Mouse (Mus musculus) telencephalon, adult 2 months (tissue): Measurements from ENCODE around the gene Ubr7.

Experiments
- DNase-seq: peaks from one replicate; pipeline ENCODE4 v3.0.0-alpha.2; 2011; ENCODE audit warnings: low read depth, low spot score

Ubr7 gene

DNA sequence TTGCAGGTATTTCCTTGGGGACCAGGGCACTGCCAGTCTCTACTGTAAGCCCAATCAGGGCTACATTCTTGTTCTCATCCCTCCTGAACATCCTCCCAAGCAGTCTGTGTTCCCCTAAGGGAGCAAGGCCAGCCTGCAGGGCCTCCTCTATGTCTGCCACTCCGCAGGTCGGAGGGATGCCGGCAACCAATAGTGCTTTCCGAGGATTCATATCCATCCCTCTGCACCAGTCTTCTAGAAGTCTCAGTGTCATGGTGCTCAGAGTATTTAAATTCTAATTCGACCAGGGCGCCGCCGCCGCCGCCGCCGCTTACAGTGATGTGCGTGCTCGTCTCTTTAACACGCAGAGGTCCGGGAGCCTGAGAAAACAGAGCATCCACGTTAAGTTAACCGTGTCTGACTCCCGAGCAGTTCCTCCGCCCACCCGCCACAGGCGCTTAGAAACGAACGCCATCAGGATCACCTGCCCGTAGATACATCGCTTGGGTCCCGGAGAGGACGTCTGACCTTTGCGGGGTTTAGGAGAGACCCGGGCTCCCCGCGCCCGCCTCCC lies 14.7 kb upstream of the Ubr7 start:
- DNase-seq: no peak

DNA sequence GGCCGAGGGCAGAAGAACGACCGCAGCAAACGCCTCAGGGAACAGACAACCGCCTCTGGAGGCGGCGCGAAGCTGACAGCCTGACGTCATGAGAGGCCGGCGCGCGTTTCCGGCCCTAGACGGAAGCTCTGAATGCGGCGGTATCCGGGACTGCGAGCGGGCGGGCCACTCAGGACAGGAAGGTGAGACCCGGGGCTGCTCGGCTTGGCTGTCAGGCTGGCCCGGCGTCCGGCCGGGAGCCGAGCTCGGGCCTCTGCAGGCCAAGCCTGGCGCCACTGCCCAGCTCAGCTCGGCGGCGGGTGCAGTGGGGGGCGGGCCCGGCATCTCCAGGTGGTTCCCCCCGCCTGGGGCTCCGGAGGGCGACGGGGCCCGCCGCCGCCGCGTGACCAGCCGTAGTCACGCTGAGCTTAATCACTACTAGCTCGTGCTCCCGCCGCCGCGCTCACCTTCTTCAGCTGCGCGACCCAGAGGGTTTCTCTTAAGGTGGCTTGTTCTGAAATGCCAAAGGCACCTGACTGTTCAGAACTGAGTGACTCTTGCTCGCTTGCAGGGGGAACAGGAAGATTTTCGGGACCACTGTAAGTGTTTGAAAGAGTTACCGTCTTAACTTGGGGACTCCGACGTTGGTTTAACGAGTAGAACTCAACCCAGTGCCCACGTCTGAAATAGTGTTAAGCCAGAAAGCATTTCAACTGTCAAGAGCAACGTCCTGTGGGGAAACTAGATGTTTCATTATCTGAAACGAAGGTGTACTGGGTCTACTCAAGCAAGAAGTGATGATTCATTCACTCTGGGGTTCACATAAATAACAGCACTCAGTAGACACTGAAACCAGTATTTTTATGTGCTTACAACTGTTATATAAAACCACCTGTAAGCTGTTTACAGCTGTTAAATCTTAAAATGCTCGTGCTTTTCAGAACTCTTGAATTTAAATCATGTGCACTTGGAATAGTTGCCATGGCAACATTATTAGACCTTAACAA lies 13.9 kb upstream of the Ubr7 start, which contains the start of the genes Moap1 and Tmem251:
Moap1 (minus strand) TSS at position 73 of the 986 bp plus-strand sequence.
Tmem251 (plus strand) TSS at position 174 of the 986 bp plus-strand sequence.
- DNase-seq: peak; percentile 82

DNA sequence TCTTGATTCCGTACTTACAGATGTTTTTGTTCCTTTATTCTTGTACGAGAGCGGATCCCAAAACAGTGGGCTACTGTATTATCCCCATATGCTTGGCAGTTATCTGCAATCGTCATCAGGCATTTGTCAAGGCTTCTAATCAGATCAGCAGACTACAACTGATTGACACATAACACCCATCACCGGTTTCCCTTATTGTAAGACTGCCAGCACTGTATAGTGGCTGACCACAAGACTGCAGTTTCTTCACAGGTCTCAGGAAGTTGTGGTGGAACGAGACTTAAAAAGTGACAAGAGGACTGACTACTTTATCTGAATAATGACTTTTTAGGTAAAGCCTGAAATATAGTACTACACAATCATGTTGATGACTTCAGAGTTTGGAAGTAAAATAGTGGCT lies 12.9 kb upstream of the Ubr7 start:
- no peak for DNase-seq

DNA sequence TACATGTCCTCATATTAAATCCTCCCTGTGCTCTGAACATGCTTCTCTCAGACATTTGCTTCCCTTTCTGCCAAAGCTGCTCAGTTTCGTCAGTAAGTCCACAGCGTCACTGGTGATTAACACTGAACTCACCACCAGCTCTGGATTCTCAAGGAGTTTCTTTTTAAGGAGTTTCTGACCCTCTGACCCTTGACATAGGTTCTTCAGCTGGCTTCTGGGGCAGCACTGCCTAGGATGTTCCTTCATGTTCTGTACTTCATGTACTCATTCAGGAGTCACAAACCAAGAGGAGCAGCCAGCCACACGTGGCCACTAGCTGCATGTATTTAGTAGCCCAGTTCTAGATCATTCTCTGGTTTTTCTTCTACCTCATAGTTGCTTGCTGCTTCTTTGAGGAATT lies 9.5 kb upstream of the Ubr7 start:
- no peak for DNase-seq

DNA sequence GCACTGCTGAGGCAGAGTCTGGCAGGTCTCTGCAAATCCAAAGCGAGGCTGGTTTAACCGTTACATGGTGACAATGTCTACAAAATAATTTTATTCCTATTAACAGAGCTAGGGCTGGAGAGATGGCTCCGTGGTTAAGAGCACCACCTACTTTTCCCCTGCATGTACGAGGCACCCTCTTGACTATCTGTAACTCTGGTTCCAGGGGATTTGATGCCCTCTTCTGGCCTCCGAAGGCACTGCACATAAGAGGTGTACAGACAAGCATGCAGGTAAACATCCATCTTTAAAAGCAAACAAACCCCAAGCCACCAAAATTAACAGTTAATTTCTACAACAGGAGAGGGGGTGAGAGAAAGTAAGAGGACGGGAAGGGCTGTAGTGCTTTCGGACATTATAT lies 1.5 kb upstream of the Ubr7 start:
- DNase-seq: no peak

DNA sequence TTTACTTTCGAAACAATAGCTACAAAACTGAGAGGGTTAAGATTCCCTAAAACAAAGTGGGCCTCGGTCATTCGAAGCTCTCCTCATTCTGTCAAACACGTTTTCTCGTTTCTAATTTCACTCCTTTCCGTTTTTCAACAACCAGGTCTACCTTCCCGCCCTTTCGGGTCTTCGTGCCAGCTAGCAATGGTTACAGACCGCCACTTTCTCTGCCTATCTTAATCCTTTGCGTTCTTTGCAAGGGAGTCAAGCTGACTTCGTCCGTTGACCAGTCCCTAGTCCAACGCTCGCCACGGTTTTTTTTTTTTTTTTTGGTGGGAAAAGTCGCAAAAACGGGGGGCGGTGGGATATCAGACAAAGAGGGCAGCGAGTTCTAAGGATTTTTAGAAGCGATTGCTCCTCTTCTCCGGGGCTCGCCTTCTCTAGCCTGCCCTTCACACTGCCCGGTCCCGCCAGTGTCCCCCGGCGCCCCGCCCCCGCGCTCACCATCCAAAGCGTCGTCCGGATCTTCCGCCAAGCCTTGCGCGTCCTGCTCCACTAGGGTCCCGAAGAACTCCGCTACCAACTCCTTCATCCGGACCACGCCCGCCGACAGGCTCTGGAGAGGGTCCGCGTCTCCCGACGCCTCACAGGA lies 595 bp upstream of the Ubr7 start:
- no peak for DNase-seq

DNA sequence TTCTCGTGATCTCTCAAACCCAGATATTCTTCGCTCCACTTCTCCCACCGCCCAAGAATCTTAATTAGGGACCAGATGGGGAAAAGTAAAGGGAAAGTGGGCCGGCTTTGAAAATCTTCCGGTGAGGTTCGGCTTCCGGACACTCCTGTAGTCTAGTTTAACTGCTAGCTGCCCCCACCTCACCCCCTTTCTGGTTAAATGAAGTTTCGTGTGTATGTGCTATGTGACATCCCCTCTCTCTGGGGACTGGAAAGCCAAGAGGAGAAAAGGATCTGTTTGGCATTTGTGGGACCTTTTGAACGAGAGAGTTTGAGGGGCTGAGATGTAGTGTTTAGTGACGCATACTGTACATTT lies 613 bp downstream of the Ubr7 start, which contains the start of gene Gm20604:
Gm20604 (minus strand) TSS at position 270 of the 354 bp plus-strand sequence.
- no peak for DNase-seq

DNA sequence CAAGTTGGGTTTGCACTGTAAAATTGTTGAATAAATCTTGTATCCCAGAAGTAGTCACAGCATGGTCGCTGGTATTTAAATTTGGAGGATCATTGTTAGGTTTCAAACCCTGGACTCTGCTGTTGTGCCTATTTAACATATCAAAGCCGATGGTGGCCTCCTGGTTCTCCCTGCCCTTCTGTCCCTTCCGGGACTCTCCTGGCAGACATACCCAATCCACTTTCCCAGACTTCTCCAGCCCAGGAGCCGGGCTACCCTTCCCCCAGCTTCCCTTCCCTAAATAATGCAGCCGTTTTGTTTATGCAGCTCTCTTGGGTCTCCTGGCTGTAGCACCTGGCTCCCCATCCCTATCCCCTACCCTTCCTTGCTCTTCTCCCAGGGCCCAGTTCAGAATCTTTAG lies 1.2 kb downstream of the Ubr7 start:
- DNase-seq: no peak

DNA sequence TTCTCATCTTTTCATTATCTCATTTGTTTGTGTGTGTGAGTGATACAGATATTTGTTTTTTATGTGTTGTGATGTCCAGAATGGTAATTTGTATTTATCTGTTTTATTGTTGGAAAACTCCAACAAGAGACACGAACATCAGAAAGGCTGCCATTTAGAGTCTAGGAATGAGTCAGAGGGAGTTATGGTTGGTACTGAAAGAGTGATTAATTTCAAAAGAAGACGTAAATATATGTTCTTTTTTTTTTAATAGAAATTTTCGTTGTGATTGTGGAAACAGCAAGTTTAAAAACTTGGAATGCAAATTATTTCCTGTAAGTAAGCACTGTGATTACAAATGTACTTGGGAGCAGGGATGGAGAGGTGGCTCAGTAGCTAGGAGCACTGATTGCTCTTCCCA lies 3.9 kb downstream of the Ubr7 start:
- no peak for DNase-seq

DNA sequence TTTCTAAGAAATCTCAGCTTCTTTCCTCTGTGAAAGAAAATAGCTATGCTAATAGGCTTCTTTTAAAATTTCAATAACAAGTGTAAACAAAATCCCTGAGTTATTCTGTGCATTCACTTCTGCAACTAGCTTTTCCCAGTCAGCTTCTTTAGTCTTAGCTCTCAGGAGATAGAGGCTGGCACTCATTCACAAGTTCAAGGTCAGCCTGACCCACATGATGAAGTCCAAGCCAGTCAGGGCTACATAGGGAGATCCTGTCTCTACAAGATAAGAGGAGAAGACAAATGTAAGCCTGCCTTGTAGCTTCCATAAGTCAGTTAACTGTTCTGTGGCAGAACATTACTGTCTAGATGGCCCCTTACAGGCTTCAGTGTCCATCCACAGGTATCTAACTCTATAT lies 5.9 kb downstream of the Ubr7 start:
- DNase-seq: no peak

DNA sequence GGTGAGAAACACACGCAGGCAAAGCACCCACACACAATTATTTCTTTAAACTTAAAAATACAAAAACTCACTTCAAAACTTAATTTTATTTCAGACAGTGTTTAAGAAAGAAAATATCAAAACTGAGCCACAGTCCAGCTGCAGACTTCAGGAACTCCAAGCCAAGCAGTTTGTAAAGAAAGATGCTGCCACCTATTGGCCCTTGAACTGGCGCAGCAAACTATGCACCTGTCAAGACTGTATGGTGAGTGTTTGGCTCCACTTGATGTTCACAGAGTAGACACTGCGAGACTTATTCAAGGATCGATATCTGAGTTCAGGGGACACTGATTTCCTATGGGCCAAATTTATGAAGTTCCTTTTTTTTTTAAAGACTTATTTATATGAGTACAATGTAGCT lies 11.2 kb downstream of the Ubr7 start:
- DNase-seq: no peak

DNA sequence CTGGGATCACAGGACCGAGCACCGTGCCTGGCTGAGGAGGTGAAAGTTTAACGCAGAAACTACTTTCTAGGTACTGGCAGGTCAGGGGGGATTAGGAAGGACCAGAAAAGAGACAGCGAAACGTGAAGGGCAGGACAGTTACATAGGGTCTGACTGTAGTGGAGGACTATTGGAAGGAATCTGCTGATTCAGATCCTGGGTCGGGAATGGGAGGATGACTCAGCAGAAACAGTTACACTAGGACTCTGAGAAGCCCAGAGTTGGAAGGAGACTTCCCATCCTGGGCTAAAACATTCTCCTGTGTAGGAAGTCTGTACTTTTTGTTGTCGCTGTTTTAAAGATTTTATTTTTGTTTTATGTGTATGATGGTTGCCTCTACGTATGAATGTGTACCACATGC lies 13.8 kb downstream of the Ubr7 start:
- DNase-seq: no peak

DNA sequence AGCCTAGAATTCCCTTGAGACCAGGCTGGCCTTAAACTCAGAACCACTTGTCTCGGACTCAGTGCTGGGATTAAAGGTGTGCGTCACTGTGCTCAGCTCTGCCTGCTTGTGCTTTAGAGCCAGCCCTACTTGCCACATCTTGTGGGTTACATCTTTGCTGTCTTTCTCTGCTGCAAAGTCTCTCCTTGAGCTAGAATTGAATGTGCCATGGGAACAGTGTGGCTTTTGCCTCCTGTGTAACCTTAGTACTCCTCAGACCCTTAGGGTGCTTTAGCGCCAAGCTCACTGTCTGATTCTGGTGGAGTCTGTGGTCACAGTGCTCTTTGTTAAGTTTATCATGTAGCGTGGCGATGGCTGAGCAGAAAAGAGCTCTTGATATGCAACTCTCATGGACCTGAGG lies 14.9 kb downstream of the Ubr7 start:
- DNase-seq: no peak

DNA sequence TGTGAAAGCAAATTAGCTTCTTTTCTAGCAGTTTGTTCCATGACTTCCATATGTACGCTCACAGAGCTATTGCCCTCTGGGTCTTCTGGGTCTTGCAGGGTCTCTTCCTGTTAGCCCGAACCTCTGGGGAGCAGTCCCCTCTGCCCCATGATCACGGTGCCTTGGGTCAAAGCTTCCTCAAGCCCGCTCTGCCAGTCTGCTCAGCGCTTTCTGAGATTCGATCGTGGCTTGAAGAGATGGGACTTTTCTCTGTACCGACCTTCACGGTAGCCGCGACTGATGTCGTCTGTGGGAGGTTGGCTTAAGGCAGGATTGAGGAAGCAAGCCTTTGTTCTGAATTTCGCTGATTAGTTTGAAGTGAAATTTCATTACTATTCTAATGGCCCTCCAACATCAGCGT lies 18.3 kb downstream of the Ubr7 start:
- no peak for DNase-seq

DNA sequence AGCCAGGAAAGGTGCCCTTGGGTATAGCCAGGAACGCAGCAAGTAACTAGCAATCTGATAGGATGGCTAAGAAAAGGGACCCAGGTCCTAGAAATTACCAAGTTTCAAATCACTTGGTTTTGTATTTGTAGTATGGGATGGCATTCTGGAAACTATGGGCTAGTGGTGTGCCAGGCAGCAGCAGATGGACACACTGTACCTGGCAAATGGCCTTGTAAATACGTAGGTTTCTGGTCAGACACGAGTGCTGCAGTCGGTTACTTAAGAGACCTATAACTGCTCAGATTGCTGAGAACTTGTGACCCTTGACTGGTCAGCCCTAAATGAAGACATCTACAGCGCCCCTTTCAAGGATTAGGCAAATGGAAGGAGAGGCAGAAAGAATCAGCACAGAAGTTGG lies 20.4 kb downstream of the Ubr7 start:
- no peak for DNase-seq

DNA sequence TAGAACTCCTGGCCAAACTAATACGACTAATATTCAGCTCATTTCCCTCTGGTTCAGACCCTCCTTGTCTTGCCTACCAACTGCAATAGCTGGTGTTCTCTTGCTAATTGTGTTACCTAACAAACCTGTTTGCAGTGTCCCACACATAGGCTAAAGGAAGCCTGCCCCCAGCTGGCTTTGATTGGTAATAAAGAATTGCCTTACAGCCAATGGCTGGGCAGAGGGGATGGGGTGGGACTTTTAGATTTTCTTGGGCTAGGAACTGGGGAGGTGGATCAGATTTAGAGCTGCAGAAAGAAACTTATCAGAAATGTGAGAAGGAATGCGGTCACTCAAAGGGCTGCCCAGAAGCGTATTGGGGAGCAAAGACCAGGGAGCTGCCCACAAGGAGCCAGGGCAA lies 21.7 kb downstream of the Ubr7 start:
- no peak for DNase-seq

DNA sequence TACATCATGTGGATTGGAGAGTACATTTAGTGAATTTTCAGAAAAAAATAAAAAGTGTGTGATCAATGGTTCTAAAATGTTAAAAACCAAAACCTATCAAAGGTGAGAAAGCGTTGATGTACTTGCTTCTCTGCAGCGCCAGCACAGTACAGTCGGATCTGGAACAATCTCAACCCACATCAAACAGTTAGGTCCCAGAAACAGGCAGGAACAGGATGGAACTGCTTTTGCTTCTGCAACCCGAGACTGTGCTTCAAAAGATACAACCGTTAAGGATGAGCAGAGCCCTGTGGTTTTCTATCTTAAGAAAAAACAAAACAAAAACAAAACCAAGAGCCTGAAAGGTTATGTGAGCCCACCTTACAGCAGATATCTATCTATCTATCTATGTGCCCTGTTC lies 25.1 kb downstream of the Ubr7 start:
- DNase-seq: no peak

DNA sequence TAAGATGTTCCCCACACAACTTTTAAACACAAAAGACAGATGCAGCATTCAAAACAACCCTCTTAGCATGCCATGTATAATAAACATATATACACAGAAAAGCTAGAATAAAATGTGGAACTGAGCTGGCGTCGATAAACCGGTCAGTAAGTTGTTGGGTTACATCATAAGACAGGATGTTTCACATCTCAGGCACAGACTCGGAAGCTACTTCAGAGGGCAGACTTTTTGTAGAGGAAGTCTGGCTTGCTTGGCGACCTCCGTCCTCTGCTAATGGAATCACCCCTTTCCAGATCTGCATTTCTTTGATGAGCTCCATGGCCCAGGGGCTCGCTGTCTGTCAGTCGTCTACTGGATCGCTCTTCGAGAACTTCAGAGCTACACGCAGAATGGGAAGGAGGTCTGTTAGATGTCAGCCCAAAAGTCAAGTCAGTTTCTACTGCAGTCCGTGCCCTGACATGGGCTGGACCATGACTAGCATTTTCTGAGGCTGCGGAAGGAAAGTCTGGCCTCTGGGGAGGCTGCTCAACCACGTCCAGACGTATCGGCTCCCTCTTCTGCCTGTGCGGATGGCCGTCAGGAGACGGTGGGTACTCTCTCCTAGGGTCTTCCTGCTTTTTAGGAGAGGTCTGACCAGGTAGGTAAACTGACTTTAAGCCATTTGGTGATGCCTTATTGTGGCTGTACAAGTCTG lies 27.3 kb downstream of the Ubr7 start:
- DNase-seq: no peak

DNA sequence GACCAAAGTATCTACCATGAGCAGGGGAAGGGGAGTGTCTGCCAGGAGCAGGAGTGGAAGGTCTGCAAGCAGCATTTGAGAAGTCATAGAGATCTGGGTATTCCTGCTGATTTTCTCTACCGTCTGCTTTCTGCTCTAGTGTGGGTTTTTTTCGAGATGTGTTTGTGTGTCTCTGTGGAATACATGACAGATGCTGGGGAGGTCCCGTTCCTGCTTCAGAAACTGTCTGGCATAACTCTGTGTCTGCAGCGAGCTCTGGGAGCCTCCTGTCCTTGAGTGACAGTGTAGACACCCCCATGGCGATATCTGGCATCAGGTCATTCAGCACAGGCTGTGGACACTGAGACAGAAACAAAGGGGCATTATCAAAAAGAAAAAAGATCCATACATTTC lies 27.8 kb downstream of the Ubr7 start:
- DNase-seq: peak; percentile 26

DNA sequence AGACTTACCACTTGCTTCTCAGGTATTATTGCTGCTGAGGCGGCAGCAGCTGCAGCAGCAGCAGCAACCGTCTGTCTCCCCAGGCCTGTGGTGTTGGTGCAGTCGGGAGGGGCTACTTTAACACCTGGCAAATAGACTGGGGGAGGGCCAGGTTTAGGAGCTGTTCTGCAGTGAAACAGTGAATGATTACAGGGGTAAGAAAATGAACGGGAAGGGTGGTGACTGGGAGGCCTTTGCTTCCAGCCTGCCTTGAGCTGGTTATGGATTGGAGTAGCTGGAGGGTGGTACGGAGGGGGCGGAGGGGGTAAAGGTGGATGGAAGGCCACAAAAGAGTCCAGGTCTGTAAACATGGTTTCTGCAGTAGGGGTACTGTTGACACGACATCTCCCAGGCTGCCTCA lies 30.2 kb downstream of the Ubr7 start:
- no peak for DNase-seq

DNA sequence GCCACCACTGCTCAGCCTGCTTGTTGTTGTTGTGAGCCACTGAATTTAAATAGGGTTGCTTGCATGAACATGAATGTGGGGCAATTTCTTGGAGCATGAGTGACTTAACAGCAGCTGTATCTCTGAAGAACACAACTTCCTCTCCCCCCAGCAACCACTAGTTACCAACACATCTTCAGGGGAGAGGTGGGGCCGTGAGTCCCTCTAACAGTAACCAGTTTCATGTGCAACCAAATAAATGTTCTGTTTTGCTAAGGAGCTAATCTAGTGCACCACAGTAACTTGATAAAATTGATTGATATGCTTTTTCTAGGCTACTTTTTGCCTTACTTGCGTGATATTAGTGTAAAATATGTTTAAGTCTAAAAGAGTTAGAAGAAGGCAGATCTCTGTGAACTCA lies 41.8 kb downstream of the Ubr7 start:
- DNase-seq: no peak

DNA sequence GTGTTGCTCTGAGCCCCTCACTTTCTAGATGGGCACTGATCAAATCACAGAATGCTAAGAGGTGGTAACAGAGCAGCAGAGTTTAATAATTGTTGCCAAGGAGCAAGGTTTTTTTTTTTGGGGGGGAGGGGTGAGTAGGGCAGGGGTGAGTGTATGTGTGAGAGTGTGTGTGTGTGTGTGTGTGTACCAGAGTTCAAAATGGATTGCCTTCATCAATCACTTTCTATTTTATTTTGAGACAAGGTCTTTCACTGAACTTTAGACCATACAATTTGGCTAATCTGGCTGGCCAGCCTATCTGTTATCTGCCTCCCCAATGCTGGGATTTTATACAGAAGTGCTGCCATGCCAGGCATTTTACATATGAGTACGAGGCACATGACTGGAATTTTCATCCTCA lies 57.1 kb downstream of the Ubr7 start:
- no peak for DNase-seq
